Mouse (Mus musculus): Measurements from ENCODE around the gene Ephx1. TPM values are rescaled to one million over a fixed set of nuclear protein-coding genes. Genes with fewer than 3 reads are reported as not detected.

The Ephx1 gene
- total RNA-seq, 2 experiments from 2014 or later, result 3.3 to 6.1 TPM

DNA sequence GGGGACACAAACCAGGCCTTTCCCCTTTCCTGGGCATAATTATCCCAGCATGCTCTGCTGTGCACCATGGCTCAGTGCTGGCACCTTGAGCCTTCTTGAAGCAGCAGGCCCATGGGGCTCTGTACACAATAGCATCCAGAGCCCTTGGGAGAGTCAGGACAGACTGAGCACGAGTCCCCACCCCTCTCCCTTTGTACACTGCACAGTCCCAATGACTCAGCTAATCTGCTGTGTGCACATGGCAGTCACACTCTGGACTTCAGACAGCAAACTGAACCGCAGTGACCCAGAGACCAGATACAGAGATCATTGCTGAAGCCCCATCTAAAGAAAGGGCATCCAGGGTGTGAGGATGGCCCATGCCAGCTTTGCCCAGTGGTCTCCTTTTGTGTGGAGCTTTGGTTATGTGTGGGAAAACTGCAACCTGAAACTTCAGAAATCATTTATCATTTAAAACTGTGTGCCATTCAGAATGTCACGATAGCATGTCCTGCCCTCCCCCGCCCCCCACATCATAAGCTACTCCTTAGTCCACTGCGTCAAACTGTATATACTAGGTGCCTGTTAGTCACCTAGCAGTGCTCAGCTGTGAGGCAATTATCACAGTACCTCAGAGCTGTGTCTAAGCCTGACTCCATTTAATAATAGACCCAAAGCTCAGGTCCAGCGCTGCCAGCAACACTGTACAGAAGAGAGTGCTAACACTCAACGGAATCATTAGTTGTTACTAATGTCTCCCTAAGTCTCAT is 39.2 kb downstream of the Ephx1 start:
- ATAC-seq (replicated peaks; ENCODE audit: low FRiP score, poor library complexity, severe bottlenecking), result peak; percentile 62

DNA sequence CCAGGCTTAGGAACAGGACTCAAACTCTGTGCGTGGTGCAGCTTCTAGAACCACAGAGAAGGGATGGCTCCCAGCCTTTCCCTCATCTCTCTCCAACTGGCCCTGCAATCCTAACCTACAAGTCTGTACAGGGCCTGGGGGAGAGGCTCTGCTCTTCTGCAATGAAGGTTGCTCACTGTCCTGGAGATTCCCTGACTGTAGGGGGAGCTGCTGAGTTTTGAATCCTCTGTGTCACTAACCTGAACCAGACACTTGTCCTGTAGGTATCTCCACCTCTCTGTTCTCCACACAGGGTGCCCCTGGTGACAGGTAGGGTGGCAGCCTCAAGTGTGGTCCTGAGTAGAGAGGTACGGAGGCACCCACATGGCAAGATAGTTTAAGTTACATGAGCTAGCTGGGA is 40.2 kb downstream of the Ephx1 start:
- ATAC-seq (replicated peaks; ENCODE audit: low FRiP score, poor library complexity, severe bottlenecking), result peak; percentile 59

DNA sequence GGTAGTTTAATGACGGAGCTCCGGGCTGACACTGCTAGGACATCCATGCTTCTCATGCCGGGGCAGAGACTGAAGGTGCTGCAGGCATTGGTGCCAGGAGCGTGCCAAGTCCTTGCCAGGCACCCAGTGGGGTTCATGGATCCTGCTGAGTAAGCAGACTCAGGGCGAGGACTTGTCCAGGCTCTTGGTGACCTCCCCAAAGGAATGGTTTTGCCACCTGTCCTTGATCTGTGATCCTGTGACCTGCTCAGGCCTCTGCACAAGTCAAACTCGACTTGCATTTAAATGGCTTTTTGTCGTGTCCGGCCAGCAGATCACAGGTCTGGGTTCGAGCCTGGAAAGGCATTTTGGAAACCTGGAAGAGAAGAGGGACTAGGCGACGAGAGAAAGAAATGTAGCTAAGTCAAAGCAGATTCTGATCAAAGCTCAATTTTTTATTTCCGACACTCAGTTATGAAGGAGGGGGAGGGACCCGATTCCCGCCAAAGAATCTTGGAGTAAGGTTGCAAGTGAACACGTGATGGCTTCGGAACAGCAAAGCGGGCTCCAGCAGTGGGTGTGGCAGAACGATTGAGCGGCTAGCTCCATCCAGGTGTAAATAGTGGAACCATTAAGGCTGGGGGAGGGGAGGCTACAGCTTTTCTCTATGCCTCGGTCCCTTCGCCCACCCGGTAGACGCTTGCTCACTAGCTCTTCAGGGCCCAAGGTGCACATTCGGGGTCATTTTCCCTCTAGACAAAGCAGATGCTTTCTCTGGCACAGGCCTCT is 41.0 kb downstream of the Ephx1 start:
- no peak for ATAC-seq (replicated peaks; ENCODE audit: low FRiP score, poor library complexity, severe bottlenecking)

DNA sequence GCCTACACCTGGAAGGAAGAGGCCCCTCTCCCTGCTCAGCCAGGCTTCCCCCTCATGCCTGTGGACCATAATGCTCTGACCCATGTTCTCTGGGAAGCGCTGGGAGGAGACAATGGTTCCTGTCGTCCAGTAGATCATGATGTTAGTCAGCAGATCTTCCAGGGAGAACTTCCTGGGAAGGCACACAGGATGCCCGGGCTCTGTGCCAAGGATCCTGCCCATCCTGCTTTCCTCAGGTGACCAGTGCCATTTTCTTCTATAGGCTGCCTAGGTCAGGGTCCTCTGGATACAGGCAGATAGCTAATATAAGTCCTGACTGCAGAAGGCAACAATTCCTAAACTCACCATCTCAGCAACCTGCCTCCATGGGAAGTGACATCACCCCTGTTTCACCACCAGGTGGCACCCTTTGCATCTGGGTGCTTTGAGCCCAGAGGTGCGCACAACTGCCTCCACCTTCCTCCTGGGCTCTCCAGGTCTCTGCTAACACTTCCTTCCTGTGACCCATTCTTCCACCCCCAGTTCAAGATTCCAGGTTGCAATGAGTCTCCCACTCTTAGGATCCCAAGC is 44.5 kb downstream of the Ephx1 start:
- ATAC-seq (replicated peaks; ENCODE audit: low FRiP score, poor library complexity, severe bottlenecking), result peak; percentile 69

DNA sequence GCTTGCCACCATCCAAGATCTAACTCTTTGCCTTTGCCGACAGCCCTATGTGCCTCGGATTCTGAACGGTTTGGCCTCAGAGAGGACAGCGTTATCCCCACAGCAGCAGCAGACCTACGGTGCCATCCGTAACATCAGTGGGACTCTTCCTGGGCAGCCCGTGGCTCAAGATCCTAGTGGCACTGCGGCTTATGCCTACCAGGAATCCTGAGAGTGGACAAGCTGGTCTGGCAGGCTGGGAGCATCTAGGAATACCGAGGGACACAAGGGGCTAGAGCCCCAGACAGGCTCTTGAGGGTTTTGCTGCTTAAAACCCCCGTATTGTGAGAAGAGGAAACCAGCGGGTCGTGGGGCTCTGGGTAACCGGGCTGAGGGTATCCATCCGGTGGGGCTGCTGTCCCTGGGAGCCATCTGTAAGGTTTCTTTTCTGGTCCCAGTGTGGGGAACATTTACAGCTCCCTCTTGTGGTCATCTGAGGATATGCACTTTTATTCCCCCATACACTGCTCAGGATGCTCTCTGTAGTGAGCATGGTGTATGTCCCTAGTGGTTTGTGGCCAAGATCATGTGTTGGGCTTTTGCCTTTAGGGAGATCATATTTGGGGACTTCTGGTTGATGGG is 46.5 kb downstream of the Ephx1 start:
- peak; percentile 63 for ATAC-seq (replicated peaks; ENCODE audit: low FRiP score, poor library complexity, severe bottlenecking)

DNA sequence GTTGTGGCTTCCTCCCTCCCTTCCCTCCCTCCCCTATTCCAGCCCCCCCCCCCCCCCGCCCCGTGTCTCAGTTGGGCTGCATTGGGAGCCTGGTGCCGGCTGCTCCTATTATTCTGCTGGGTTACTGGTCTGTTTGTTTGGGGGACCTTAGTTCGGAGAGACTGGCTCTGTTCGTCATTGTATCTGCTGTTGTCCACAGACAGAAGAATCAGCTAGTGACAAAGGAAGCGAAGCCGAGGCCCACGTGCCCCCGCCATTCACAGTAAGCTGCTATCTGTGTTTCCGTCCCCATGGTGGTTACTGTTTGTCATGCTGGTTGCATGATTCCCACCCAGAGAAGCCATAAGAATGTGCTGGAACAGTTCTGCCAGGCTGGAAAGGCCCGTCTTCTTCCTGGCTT is 47.8 kb downstream of the Ephx1 start:
- ATAC-seq (replicated peaks; ENCODE audit: low FRiP score, poor library complexity, severe bottlenecking), result no peak

DNA sequence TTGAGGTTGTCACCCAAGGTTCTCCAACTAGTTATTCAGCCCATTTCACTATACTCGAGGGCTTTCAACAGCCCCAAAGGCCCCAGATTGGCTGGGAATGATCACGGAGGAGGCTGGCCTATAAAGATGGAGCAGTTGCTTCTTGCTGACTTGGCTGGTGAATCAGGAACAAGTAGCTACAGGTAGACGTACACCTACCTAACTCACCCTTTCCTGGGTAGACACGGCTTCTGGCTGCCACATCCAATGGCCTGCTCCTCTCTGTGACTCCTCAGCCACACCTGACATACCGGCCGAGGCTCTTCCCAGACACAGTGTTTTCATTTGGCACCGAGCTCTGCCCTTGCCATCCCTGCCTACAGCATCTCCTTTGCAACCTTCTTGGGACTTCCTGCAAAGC is 53.4 kb downstream of the Ephx1 start:
- ATAC-seq (replicated peaks; ENCODE audit: low FRiP score, poor library complexity, severe bottlenecking), result no peak

DNA sequence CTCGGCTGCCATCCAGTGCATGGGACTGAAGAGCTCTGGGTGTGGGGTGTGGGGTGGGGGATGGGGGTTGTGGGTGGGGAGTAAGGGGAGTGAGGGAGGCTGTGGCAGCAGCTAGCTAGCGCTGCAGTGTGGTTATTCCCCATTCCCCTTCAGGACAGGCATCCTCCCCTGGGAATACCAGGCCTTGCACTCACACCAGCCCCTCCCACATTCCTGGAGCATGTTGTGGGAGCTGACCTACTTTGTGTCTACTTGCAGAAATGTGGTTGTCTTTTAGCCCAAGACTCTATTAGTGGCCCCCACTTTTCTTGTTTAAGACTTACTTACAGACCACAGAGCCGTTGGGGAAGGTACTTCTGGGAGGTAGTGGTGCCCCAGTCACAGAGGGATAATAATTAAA is 54.2 kb downstream of the Ephx1 start:
- no peak for ATAC-seq (replicated peaks; ENCODE audit: low FRiP score, poor library complexity, severe bottlenecking)

DNA sequence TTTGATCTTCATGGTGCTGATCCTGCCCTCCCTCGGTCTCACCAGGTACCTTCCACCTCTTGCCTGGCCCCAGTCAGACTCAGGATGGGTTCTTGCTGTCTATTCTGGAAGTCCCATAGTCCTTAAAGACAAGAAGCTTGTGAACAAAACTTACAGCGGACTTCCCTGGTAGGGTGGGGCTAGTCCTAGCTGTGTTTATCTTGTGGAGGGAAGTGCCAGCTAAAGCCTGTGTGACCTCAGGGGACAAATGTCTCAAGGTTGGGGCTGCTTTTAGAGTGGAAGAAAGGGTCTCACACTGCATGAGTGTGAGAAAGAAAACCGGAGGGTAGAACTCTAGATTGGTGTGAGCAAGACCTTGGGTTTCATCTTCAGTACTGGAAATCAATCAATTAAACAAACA is 54.9 kb downstream of the Ephx1 start:
- ATAC-seq (replicated peaks; ENCODE audit: low FRiP score, poor library complexity, severe bottlenecking), result no peak

DNA sequence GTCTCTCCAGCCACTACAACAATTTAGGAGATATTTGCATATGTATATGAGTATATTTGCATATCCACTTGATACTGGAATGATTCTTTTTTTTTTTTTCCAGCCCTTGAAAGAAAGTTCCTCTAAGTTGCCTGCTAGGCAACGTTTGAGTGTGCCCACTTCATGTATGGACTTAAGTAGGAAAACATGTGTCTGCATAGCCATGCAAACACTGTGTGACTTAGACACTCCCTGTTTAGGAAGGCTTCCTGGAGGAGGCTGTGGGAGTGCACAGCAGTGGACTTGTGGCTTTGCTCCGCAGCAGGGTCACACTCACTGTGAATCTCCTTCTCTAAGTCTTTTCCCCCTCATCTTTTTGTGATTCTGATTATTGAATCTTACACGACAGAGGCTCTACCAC is 61.9 kb downstream of the Ephx1 start:
- ATAC-seq (replicated peaks; ENCODE audit: low FRiP score, poor library complexity, severe bottlenecking), result no peak

DNA sequence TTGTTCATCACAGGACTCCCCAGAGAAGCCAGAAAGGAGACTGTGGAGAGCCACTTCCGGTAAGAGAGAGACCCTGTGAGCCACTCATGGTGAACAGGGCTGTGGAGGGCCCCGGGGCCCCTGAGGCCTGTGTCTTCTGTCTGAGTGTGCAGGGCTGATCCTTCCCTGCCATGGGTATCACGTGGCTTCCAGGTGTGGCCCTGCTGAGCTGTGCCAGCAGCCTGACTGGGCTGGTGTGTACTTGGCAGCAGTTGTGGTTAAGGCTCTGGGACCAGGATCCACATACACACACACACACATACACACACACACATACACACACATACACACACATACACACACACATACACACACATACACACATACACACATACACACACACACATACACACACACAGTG is 62.7 kb downstream of the Ephx1 start:
- ATAC-seq (replicated peaks; ENCODE audit: low FRiP score, poor library complexity, severe bottlenecking), result no peak

DNA sequence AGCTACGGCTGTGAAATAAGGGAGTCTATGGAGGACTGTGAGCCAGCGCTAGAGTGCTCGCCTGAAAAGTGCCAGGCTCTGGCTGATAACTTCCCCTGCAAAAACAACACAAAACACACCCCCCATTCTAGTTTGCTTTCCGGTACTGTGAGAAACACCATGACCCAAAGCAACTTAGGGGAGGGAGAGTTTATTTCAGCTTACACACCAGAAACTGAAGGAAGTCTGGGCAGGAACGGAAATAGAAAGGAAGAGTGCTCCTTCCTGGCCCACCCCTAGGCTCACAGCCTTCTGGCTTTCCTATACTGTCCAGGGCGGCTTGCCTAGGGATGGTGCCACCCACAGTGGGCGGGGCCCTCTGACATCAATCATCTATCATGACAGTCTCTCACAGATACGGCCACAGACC is 63.7 kb downstream of the Ephx1 start:
- ATAC-seq (replicated peaks; ENCODE audit: low FRiP score, poor library complexity, severe bottlenecking), result no peak

DNA sequence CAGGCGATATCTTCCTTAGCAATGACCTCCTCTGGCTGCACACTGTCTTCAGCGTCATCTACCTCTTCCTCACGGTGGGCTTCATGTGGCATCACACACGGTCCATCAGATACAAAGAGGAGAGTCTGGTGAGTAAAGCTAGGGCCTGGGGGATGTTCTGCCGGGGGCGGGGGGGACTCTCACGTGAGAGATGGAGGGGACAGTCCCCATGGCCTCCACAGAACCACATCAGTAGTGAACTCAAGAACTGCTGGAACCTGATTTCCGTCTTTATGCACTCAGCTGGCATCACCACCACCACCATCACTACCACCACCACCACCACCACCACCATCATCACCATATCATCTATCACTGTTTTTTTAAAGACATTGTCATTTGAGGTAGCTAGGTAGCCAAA is 64.3 kb downstream of the Ephx1 start:
- ATAC-seq (replicated peaks; ENCODE audit: low FRiP score, poor library complexity, severe bottlenecking), result no peak

DNA sequence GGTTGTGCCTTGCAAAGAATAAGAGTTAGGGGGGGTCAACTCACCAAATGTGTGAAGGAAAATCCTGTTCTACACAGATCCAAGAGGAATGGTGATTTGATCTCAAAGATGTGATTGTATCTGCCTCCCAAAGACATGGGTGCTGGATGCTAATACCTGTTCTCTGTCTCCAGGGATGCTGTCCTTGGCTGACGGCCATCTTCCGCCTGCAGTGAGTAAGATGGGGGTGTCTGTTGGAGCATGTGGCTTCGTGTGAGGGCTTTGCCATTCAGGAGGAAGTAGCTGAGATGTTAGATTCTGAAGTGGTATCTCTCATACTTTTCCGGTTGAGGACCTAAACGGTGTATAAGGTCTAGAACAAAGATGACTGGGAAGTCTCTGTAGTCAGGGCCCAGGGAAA is 67.9 kb downstream of the Ephx1 start:
- no peak for ATAC-seq (replicated peaks; ENCODE audit: low FRiP score, poor library complexity, severe bottlenecking)

DNA sequence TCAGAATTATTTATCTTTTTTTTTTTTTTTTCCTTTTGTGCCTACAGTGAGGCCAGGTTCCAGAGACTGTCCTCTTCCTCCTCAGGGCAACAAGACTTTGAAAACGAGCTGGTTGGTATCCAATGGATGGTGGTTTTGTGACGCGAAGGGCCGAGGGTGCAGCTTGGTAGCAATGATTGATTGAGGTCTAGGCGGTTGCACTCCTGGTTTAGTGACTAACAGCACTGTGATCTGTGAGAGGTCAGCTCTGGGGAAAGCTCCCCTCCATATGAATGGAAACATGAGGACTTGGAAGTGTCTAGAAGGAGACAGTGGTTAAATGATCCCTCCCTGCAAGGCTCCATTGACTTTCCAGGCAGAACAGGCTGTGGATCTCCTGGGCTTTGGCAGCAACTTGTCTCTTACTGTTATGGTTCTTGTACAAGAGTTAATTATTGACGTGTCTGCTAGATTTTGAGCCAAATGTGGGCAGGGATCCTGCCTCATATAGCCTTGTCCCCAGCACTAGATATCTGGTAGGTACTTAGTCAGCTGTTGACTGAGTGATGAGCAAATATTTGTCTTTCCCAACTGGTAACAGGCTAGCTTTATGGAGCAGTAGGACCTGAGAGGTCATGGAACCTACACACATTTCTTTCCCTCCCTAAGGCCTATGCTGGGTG is 68.5 kb downstream of the Ephx1 start:
- no peak for ATAC-seq (replicated peaks; ENCODE audit: low FRiP score, poor library complexity, severe bottlenecking)

DNA sequence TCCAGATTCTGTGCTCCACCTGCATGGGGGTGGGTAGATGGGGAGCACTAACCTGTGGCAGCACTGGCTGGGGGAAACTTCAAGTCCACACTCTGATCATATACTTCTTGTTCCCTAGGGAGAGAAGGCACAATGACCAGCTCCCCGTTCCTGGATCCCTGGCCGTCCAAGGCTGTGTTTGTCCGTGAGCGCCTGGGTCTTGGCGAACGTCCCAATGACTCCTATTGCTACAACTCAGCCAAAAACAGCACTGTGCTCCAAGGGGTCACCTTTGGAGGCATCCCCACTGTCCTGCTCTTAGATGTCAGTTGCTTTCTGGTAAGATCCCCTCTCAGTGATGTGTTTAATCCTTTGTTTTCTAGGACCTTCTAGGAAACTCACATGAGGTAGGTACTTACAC is 74.3 kb downstream of the Ephx1 start:
- ATAC-seq (replicated peaks; ENCODE audit: low FRiP score, poor library complexity, severe bottlenecking), result no peak

DNA sequence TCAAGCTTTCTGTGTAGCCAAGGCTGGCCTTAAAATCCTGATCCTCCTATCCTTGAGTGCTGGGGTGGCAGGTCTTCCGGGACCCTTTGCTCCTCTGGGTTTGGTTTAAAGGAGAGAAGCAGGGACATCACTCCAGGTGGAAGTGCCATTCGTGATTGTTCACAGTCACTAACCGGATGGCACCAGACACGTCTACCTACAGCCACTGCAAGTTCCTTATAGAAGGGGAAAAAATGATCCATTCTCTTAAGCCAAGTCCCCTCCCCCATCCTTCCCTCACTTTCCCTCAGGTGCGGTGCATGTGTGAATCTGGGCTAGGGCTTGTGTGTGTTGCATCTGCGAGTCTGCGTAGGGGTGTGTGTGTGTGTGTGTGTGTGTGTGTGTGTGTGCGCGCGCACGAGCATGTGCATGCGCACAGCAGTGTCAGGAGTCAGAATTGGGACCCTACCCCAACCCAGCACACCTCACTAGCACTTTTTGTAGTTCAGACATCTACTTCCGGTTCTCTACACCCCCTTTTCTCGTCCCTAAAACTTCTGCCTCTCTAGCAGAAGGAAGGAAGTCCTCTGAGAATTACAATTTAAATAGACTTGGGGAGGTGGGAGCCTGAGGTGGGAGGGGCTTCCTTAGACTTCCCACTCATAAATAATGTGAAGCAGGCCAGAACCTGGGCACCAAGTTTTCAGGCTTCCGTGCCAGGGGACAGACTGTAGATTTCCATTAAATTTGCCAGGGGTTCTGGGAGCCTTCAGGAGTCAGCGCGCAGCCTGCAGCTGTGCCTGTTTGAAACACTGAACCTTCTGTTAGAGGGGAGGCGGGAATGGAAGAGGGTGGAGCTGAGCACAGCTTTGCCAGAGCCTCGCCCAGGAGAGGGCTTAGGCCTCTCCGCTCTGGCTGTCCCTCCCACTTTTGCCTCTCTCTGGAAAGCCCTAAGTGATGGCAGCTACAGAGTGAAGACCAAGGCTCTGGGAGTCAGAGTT is 75.4 kb downstream of the Ephx1 start:
- ATAC-seq (replicated peaks; ENCODE audit: low FRiP score, poor library complexity, severe bottlenecking), result peak; percentile 77

DNA sequence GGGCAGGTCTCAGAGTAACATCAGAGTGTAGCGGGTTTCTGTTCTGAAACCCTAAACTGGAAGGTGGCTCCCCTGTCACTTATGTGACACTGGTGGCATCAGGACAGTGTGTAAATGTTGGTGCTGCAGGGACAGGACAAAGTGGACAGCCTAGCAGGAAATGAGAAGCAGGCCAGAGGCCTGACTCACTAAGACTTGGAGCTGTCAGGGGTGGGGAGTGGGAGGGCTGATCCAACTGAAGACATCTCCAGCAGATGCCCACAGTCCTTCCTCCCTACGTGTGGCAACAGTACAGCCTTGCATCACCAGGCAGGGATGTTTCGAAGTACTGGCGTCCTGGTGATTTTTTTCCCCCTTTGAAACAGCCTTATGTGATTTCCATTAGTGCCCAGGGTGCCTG is 76.2 kb downstream of the Ephx1 start:
- no peak for ATAC-seq (replicated peaks; ENCODE audit: low FRiP score, poor library complexity, severe bottlenecking)

DNA sequence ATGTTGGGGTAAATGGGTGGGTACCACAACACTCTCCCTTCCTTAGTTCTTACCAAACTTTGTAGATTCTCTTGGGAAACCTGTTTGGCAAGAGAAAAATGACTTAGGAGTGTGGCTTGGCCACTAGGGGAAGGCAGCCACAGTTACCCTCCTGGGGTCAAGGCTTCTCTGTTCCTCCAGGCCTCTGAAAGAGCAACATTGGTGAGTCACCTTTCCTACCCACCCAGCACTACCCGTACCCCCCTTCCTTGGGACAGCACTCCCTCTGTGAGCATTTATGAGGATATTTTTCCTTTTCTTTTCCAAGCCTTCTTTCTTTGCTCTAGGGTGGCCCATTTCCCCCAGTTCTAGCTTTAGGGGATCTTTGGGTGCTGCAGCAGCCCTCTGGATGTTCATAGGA is 76.8 kb downstream of the Ephx1 start:
- no peak for ATAC-seq (replicated peaks; ENCODE audit: low FRiP score, poor library complexity, severe bottlenecking)
